Mouse (Mus musculus): ENCODE results near the gene Cdc73. TPM values are rescaled to one million over a fixed set of nuclear protein-coding genes. Genes with fewer than 3 reads are reported as not detected.

The Cdc73 gene
- polyA plus RNA-seq, 1 experiment: 15.1 TPM

- no peak for TF ChIP-seq GATA1 (IDR thresholded peaks at IDR 0.05; ENCODE audit: low read length)
These were observed 5.7 kb upstream of the Cdc73 start for GRCm38 (mm10) chr1:143708361-143708760.

GRCm38 (mm10) chr1:143707006-143707405 is 4.3 kb upstream of the Cdc73 start:
- TF ChIP-seq GATA1 (IDR thresholded peaks at IDR 0.05; ENCODE audit: low read length): no peak

- no peak for TF ChIP-seq GATA1 (IDR thresholded peaks at IDR 0.05; ENCODE audit: low read length)
These were observed 452 bp downstream of the Cdc73 start for GRCm38 (mm10) chr1:143702141-143702740.

DNA sequence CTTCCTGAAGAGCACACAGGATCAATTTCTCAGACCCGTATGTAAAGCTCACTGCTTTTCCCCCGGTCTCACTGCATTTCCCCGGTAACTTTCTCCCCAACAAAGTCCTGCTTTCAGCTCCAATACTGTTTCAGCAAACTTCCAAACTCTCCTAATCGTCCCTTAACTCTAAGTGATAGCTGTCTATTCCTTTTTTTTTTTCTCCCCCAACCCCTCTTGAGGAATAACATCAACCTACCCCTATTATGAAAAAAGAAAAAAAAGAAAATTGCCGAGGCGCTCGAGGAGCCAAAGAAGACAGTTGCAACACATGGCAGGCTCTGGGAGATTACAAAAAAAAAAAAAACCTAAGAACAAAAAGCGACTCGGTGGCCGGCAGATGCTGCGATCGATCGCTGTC is 957 bp downstream of the Cdc73 start:
- TF ChIP-seq GATA1 (IDR thresholded peaks at IDR 0.05; ENCODE audit: low read length): no peak

GRCm38 (mm10) chr1:143684849-143685248 is 17.8 kb downstream of the Cdc73 start:
- TF ChIP-seq GATA1 (IDR thresholded peaks at IDR 0.05; ENCODE audit: low read length): no peak

DNA sequence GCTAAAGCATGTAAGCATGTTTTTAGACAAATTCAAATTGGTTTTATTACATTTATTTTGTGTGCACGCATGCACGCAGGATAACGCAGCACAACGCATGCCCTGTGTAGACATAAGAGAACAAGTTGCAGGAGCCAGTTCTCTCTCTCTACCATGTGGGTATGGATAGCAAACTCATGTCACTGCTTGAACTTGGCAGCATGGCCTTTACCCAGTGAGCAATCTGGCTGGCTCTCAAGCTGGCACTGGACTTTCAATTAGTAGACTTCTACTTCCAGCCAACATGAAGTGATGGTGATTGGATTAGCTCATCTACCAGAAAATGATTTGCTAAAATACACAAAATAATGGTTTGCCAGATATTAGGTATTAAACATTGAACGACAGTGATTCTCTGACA is 21.6 kb downstream of the Cdc73 start:
- no peak for TF ChIP-seq GATA1 (IDR thresholded peaks at IDR 0.05; ENCODE audit: low read length)

GRCm38 (mm10) chr1:143675734-143676361 is 26.8 kb downstream of the Cdc73 start:
- no peak for TF ChIP-seq GATA1 (IDR thresholded peaks at IDR 0.05; ENCODE audit: low read length)

DNA sequence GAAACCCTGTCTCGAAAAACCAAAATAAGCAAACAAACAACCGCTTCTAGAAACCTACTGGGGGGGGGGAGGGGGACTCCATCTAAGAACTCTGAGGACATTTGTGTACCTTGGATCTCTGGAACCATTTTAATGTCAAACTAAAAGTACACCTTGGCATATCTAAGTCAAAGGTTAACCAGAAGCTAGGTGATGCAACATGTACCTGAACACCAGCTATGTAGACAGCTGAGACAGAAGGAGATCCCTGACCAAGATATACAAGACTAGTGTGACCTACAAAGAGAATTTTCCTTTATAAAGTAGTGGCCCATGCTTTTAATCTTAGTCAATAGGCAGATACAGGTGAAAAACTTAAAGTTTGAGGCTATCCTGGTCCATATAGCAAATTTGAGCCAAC is 39.5 kb downstream of the Cdc73 start:
- no peak for TF ChIP-seq GATA1 (IDR thresholded peaks at IDR 0.05; ENCODE audit: low read length)

- TF ChIP-seq GATA1 (IDR thresholded peaks at IDR 0.05; ENCODE audit: low read length): no peak
These were observed 49.0 kb downstream of the Cdc73 start for GRCm38 (mm10) chr1:143653646-143654045.

- no peak for TF ChIP-seq GATA1 (IDR thresholded peaks at IDR 0.05; ENCODE audit: low read length)
These were observed 52.4 kb downstream of the Cdc73 start for GRCm38 (mm10) chr1:143650317-143650716.

GRCm38 (mm10) chr1:143646219-143646618 is 56.5 kb downstream of the Cdc73 start:
- no peak for TF ChIP-seq GATA1 (IDR thresholded peaks at IDR 0.05; ENCODE audit: low read length)

- TF ChIP-seq GATA1 (IDR thresholded peaks at IDR 0.05; ENCODE audit: low read length): no peak
These were observed 57.3 kb downstream of the Cdc73 start for GRCm38 (mm10) chr1:143645386-143645785.

DNA sequence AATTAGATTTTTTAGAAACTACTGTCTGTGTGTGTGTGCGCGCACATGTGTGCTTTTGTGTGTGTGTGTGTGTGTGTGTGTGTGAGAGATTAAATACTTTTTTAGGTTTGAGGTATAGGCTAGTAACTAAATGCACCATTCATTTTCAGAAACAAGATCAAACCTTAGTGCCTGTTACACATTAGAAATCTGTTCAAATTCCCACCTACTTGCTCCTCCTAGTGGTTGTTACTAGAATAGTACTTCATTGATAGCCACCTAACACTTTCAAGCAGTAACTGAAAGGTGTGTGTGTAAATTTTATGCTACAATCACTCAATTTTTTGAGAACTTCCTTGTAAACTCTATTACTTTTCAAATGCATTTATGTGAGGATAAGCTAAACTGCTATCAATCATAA is 58.5 kb downstream of the Cdc73 start:
- TF ChIP-seq GATA1 (IDR thresholded peaks at IDR 0.05; ENCODE audit: low read length): no peak

GRCm38 (mm10) chr1:143640650-143641407 is 61.9 kb downstream of the Cdc73 start, which contains the start of gene B3galt2:
TSS of gene B3galt2 (plus strand) at chr1:143640664.
- no peak for TF ChIP-seq GATA1 (IDR thresholded peaks at IDR 0.05; ENCODE audit: low read length)

- no peak for TF ChIP-seq GATA1 (IDR thresholded peaks at IDR 0.05; ENCODE audit: low read length)
These were observed 69.7 kb downstream of the Cdc73 start for GRCm38 (mm10) chr1:143632854-143633587.

DNA sequence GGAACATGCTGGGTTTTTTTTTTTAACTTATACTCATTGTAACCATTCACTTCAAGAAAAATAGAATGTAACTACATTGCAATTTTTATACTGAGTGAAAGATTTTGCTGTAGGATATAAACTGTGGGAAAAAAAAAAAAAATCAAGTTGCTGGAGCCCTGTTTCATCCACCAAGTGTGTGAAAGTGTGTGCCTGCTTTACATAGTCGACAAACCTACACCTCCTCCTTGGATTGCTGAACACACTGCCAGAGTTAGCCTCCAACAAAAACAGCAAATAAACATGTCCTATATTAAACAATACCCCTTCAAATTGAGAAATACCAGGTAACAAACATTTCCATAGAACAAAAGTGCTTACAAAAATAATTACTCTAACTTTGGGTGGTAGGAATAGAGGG is 70.3 kb downstream of the Cdc73 start:
- no peak for TF ChIP-seq GATA1 (IDR thresholded peaks at IDR 0.05; ENCODE audit: low read length)
